Mouse (Mus musculus) testis, adult 2 months (tissue): Measurements from ENCODE around the gene Osbpl9.

Experiments used
- CTCF ChIP-seq: fragments of 200-500 bp; IDR thresholded peaks from 2 replicates; pipeline ENCODE4 v1.5.1; 2012; ENCODE audit warnings: low read depth, mild to moderate bottlenecking, inconsistent platforms, low read length, moderate library complexity; ENCODE audit not compliant: control insufficient read depth, insufficient read depth, insufficient replicate concordance
- POLR2A ChIP-seq: fragments of 200-500 bp; IDR thresholded peaks from 2 replicates; pipeline ENCODE4 v1.6.1; 2012; ENCODE audit warnings: low read depth, mild to moderate bottlenecking, inconsistent platforms, low read length, moderate library complexity; ENCODE audit not compliant: control insufficient read depth

DNA sequence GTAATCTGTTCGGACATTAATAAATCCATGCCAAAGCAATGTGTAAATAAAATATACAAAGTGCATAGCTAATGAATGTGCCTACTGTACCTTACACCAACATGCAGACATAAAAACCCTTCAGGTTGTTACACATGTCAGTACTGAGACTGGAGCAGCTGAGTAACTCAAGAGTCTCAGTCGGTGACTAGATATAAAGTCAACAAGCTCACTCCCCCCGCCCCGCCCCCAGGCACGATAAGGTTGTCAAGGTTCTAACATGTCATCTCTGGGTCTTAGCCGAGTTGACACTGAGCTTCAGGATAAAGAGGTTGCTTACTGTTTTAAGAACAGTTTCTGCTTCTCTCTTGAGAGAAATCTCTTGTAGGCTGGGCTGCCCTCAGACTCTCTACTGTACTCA is 112.1 kb downstream of the Osbpl9 start:
- TF ChIP-seq CTCF (no peak), POLR2A (no peak)
